Mouse (Mus musculus) liver, adult (tissue): ENCODE results near the gene Kiss1.

Experiments used
- GATA4 ChIP-seq: IDR thresholded peaks from 2 replicates; pipeline ENCODE4 v1.6.1; 2014; ENCODE audit warnings: mild to moderate bottlenecking, low read length; ENCODE audit not compliant: insufficient replicate concordance

Kiss1 gene

DNA sequence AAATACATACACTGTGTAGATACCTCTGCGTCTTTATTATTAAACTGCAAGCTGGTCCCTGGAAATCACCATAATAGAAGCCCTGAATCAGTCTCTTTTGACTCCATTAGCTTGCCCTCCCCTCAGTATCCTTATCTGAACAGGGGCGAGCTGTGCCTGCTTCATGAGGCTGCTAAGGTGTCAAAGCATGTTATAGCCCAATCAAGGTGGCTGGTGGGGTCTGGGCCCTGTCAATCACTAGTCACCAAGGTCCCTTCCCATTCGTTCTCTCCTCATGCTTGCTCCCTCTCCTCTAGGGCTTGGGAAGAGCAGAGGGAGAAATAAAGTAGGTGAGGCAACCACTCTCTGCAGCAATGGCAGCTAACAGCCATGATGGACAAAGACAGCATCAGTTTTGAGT, 25.6 kb downstream of the Kiss1 start:
- no peak for TF ChIP-seq GATA4

DNA sequence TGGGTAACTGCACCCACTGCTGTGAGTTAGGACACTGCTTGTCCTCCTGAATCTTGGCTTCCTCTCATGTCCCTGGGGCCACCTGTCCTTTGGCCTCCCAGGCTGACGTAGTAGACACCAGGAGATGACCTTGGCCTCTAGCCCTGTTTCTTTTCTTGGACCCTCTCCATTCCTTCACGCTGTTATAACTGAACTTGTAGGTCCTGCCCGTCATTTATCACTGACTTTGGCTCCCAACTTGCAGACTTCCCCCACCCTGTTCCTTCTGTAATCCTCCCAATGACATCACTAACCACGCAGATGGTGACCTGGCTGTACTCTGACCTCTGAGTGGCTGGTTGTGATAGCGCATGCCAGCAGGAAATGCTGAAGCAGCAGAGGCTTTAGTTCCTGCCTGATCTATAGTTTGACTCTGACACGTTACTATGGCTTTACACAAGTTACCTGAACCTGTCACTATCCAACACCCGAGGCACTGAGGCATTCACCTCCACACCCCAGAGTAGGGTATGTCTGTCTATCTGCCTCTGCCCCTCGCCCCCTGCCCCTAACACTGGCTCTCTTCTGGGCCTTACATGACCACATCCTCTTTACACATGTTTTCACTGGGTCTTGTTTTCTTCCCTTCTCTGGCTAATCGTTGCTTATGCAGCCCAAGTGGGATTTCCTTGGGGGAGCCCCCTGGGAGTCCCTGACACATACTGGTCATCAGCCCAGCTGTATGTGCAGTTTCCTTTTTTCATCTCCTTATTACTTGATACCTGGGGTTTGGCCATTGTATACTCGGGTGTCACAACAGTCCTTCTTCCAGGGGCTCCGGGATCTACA, 26.2 kb downstream of the Kiss1 start:
- TF ChIP-seq GATA4, result peak; percentile 8; the same call in 1 of the 2 replicates

DNA sequence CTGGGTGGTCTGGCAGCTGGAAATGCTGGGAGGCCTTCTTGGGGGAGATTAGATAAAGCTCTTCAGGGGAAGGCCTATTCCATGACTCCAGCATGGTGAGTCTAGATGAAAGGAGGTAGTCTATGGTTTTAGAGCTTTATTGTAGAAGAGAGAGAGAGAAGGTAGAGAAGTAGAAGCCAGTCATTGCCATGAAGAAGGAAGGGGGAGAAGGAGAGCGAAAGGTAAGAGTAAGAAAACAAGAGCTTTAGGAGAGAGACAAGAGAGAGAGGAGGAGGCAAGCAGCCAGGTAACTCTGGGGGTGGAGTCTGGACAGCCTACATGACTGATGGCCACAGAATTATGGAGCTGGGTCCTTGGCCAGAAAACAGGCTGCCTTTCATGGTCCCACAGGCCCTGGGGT, 28.5 kb downstream of the Kiss1 start, which contains the start of gene Ren1:
Ren1 (plus strand) TSS at position 301 of the 400 bp plus-strand sequence.
- TF ChIP-seq GATA4, result no peak

DNA sequence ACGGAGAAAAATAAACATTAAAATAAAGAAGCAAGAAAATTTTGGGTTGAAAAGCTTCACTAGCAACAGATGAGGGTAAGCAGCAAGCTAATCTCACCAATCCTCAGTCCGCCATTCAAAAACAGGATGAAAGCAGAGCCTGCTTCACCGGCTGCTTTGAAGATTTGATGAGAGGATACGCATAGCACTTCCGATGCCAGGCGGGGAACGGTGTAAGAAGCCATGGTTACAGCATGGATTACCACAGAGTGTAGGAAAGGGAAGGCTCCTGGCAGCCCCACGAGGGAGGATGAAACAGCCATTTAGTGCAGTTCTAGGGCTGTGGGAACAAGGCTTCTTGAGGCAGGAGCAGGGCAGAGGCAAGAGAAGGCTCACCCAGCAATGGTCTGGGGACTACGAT, 30.1 kb downstream of the Kiss1 start:
- no peak for TF ChIP-seq GATA4

DNA sequence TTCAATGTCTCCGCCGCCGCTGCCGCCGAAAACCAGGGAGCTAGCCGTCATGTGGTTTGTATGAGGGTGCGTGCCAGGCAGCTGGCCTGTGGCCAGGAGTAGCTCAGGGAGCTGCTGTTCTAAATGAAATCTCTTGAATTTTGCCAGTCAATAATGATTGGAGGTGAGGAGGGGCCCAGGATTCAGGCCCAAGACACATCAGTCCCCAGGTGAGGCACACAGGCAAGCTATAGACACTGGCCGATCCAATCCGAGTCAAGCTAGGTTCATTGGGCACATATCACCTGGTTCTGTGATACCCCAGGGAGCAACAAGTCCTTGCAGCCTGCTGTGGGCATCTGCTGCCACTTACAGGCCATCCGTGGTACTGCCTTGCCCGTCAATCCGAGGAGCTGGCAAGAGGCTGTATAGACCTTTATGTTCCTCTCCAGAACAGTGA, 31.7 kb downstream of the Kiss1 start:
- TF ChIP-seq GATA4, result no peak

DNA sequence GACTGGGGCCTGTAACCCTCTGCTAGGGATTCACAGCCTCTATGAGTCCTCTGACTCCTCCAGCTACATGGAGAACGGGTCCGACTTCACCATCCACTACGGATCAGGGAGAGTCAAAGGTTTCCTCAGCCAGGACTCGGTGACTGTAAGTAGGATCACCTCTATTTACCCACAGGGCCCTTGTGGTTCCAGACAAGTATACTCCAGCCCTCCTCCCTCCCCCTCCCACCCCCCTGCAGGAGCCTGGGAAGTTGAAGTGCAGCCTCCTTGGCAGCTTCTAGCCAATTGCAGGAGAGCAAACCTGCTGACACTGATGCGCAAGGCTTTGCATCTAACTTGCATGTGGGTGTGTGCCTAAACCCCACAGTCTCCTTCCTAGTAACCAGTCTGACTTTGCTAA, 33.8 kb downstream of the Kiss1 start:
- TF ChIP-seq GATA4, result no peak

DNA sequence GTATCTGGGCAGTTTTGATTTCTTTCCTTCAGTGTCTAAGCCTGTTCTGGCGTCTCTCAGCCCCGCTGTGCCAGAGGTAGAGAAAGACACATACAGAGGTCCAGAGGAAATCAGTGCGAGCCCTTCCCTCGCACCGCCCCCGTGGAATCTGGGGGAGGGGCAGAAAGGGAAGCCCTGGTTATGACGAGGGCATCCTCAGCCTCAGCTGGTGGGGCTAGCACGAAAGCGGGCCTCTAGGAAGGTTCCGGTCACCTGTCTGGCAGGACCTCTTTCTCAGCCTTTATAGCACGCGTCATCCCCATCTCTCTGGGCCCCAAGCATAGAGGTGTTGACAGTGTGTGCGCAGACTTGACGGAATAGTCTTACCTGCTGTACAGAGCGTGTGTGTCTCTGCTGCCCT, 34.2 kb downstream of the Kiss1 start:
- no peak for TF ChIP-seq GATA4

DNA sequence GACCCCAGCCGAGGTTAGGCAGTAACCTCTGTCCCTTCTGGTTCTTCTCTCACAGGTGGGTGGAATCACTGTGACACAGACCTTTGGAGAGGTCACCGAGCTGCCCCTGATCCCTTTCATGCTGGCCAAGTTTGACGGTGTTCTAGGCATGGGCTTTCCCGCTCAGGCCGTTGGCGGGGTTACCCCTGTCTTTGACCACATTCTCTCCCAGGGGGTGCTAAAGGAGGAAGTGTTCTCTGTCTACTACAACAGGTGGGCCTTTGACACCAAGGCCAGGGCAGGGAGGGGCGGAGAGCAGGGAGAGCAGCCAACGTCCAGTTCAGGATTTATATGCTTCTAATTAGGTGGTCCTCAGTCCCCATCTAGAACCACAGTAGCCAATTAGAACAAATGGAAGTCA, 34.7 kb downstream of the Kiss1 start:
- no peak for TF ChIP-seq GATA4

DNA sequence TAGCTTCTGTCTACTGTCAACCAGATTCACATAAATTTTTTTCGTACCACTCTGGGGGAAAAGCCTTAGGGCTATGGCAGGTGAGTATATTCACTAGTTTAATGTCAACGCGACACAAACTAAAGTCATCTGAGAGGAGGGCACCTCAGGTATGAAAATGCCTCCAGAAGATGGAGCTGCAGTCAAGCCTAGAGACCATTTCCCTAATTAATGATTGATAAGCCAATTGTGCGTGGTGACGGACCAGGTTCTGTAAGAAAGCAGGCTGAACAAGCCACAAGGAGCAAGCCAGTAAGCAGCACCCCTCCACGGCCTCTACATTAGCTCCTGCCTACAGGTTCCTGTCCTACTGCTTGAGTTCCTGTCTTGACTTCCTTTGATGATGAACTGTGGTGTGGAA, 39.3 kb downstream of the Kiss1 start:
- no peak for TF ChIP-seq GATA4

DNA sequence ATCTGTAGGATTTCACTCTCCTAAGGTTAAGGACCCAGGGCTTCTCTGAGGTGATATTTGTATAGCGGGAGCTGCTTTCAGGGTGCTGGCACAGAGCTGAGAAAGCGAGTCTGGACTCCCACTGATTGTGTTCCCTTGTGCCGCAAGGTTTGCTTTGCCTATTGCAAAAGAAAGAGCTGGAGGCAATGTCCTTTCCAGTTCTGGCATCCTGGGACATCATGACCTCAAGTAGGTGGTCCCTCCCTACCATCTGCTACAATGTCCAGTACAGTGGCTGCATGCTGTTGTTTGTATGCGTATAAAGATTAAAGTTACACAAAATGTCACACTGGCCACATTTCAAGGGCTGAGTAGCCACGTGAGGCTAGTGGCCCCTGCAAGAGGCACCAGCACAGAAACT, 40.4 kb downstream of the Kiss1 start:
- no peak for TF ChIP-seq GATA4

DNA sequence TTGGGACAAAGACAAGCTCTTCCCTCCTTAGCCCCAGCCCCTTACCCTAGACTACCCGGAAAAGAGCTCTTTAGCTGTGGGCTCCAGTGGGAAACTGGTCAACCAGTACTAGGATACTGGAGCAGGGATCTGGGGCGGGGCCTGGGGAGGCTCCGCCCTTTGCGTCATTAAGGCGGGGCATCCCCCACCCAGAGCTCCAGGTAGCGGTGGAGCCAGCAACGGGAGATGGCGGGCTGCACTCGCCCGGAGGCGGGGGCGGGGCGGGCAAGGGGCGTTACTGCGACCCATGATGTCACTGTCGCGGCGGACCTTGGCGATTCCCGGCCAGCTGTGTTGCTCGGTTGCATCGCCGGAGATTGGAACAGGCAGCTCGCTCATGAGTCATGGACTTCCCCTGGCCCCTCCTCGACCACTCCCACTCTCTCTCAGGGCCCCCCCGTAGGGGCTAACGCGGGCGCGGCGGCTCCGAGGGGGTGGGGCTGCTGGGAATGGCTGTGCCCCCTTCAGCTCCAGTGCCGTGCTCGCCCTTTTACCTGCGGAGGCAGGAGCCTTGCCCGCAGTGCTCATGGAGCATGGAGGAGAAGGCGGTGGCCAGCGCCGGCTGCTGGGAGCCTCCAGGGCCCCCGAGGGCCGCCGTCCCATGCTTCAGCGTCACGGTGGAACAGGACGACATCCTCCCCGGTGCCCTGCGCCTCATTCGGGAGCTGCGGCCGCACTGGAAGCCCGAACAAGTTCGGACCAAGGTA, 41.8 kb downstream of the Kiss1 start, which contains the start of gene Etnk2:
Etnk2 (plus strand) TSS at position 297 of the 746 bp plus-strand sequence.
- no peak for TF ChIP-seq GATA4

DNA sequence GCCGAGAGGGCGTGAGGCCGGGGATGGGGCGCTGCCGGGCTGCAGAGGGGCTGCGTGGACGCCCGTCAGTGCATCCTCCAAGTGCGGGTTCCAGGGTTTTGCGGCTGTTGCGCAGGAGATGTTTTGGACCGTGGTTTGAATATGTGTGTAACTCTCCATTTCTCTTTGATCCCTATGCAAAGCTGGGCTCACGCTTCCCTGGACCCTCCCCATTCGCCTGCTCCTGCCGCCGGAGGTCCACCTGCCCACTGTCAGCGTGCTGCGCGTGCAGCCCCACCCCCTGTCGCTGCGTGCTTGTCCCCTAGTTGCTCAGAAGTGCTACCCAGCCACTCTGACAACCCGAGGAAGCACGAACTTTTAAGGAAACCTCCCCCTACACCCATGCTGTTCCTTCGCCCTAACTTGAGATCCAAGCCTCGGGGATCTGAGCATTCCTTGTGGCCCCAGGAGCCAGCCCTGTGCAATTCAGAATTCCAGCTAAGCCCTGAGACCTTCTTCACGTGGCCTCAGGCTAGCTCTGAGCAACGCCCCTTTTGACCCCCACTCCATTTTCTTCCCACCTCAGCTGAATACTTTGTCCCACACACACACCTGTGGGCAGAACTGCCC, 42.5 kb downstream of the Kiss1 start:
- TF ChIP-seq GATA4, result no peak

DNA sequence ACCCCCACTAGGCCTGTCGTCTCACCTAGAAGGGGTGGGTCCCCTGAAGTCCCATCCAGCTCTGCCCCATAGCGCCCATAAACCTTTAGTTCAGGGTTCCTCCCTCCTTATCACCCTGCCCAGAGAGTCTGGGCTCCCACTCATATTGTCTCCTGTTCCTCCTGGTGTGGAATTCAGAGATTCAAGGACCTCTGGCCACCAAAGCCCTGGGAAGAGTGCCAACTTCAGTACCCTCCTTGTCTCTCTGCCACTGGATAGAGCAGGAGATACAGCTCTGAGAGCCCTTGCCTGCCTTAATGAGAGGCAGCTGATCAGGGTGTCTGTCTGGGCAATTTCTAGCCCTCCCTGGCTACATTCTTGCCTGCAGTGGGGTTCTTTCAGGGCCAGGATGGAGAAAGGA, 43.2 kb downstream of the Kiss1 start:
- TF ChIP-seq GATA4, result no peak

DNA sequence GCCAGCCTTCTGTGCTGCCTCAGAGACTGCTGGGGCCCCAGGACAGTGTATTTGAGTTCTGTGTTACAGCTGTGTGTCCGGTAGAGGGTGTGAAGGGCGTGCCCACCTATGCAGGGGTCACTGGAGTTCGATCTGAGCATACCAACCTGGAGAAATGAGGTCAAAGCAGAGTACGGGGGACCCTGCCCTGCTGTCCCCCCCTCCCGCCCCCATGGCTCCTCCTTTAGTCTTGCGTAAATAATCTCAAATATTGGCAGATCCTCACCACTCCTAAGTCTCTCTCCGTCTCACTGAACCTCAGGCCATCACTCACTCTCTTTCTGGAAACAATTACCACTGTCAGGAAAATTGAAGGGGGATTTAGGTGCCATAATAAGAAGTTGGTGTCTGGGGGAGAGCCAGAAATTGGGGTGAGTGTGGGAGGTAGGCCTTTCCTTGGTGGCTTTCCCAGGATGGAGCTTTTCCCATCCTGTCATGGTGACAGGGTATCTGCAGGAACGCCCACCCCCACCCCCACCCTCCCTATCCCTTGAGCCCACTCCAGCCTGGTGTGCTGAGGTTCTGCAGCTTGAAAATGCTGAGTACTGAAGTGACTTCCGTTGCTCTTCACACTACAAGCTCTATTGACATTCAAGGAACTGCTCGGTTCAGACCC, 45.4 kb downstream of the Kiss1 start:
- TF ChIP-seq GATA4, result no peak

DNA sequence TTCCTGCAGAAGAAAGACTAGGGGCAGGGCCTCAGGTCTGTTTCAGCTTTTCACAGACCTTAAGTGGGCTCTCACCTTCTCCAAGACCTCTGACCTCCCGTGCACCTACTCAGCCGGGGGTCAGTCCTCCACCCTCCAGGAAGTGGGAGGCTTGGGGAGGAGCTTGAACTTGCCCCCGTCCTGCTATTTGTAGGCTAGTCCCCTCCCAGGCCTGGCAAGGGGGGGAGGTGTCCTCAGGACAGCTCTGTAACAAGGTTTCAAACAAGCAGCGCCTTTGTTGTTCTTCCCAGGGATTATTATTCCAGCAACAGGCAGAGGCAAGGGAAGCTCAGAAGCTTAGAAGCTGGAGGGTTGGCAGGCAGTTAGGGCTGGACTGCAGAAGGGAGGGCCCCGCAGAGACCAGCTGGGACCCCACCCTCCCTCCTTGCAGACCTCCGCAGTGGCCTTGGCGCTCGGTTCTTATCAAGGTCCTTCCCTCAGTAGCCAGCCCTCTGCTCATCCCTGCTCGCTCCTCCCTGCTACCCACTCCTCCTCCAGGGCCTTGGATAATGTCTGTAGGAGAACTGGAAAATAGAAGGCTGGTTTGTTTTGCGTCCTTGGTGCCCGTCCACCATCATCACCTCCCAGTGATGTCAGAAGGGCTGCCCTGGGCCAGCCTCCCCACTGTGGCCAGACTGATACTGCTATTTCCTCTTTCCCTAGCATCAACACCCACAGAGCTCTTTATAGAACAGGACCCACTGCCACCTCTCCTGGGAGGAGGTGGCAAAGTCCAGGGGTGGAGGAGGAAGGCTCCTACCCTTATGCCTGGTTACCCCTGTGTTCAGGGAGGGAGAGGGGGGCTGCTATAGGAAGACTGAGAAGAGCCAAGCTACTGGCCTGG, 46.2 kb downstream of the Kiss1 start:
- no peak for TF ChIP-seq GATA4

DNA sequence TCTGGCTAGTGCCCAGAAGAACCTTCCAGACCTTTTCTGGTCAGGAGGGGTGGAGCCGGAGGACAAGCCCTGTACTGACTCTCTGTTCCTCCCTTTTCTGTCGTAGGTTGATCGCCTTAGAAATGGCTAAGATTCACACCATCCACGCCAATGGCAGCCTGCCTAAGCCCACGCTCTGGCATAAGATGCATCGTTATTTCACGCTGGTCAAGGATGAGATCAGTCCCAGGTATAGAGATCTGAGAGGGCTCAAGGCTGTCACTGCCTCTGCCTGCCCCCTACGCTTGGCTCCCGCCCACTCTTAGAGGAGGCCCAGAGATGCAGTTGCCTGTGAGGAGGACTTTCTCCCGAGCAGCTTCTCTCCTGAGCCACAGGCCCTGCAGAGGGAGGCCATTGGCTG, 47.0 kb downstream of the Kiss1 start:
- no peak for TF ChIP-seq GATA4
